Mouse (Mus musculus) forebrain, embryonic 11.5 days (tissue): Measurements from ENCODE around the gene Bach2. TPM values are rescaled to one million over a fixed set of nuclear protein-coding genes. Genes with fewer than 3 reads are reported as not detected.

Experiments used
- ATAC-seq: fragments of 200-750 bp; cut with Nextera tagmentation; replicated peaks from 2 replicates; pipeline ENCODE4 v1.8.0; 2017; ENCODE audit warnings: moderate TSS enrichment; ENCODE audit not compliant: low FRiP score
- DNase-seq: peaks from one replicate; pipeline ENCODE4 v3.0.0-alpha.2; 2017; ENCODE audit warnings: low spot score
- H3K27ac ChIP-seq: fragments of 300-500 bp; sonication (generic); 2 replicates; pipeline ENCODE4 v1.5.1; 2014; ENCODE audit warnings: low read depth, low read length
- H3K27me3 ChIP-seq: fragments of 300-500 bp; sonication (generic); 2 replicates; pipeline ENCODE4 v1.6.1; 2014; ENCODE audit warnings: mild to moderate bottlenecking, low read length, mixed read lengths; ENCODE audit not compliant: control insufficient read depth, insufficient read depth
- H3K36me3 ChIP-seq: fragments of 300-500 bp; sonication (generic); 2 replicates; pipeline ENCODE4 v1.6.1; 2014; ENCODE audit warnings: mild to moderate bottlenecking, low read length, moderate library complexity, mixed read lengths; ENCODE audit not compliant: control insufficient read depth, insufficient read depth
- H3K4me1 ChIP-seq: fragments of 300-500 bp; sonication (generic); replicated peaks from 2 replicates; pipeline ENCODE4 v1.6.1; 2014; ENCODE audit warnings: low read length, mixed read lengths; ENCODE audit not compliant: control insufficient read depth, insufficient read depth
- H3K4me2 ChIP-seq: fragments of 300-500 bp; sonication (generic); 2 replicates; pipeline ENCODE4 v1.6.1; 2014; ENCODE audit warnings: low read depth, mild to moderate bottlenecking, low read length, moderate library complexity, mixed read lengths; ENCODE audit not compliant: severe bottlenecking
- H3K4me3 ChIP-seq: fragments of 300-500 bp; sonication (generic); 2 replicates; pipeline ENCODE4 v1.5.1; 2014; ENCODE audit warnings: low read depth, low read length
- H3K9ac ChIP-seq: fragments of 300-500 bp; sonication (generic); 2 replicates; pipeline ENCODE4 v1.6.1; 2014; ENCODE audit warnings: low read length
- H3K9me3 ChIP-seq: fragments of 300-500 bp; sonication (generic); 2 replicates; pipeline ENCODE4 v1.6.1; 2016; ENCODE audit warnings: low read length, mixed read lengths; ENCODE audit not compliant: control insufficient read depth
- WGBS: fragments of 180-500 bp; shearing (Covaris S2); extraction: QIAGEN DNeasy Blood & Tissue Kit; methylation state at CpG from one replicate; pipeline ENCODE4 v1.1.7; 2014; 5-methylcytosine and 5-hydroxymethylcytosine counted together
- polyA plus RNA-seq: library from polyadenylated mRNA; unstranded; fragments of >200 nt; fragmentation: Nextera tagmentation; extraction: Ambion mirVana; gene quantifications from 2 replicates; pipeline ENCODE4 v1.2.1, GENCODE M21; 2014

Bach2 gene
- polyA plus RNA-seq, 1 experiment from 2014 or later = 16.2 TPM

GRCm38 (mm10) chr4:32564416-32564815, 325.8 kb downstream of the Bach2 start:
- DNase-seq (no peak), ATAC-seq (no peak)
- no peaks in the 10 kb centered on the region for H3K9me3 ChIP-seq
- no peak overlapping the region for H3K4me3 ChIP-seq
- H3K4me2 ChIP-seq = no peak overlapping the region
- H3K9ac ChIP-seq = no peak overlapping the region
- peaks cover 5% of the 10 kb centered on the region; the same call in 1 of the 2 replicates for H3K4me1 ChIP-seq
- no peaks in the 10 kb centered on the region; the same call in 1 of the 2 replicates for H3K36me3 ChIP-seq
- no peak overlapping the region for H3K27ac ChIP-seq
- 94% methylated on average over 7 of the region's 7 CpGs for WGBS
- no peaks in the 10 kb centered on the region for H3K27me3 ChIP-seq

GRCm38 (mm10) chr4:32564918-32565317, 326.3 kb downstream of the Bach2 start:
- H3K27ac ChIP-seq = no peak overlapping the region
- ATAC-seq = no peak
- 92% methylated on average over 8 of the region's 8 CpGs for WGBS

GRCm38 (mm10) chr4:32569054-32569453, 330.4 kb downstream of the Bach2 start:
- no peak overlapping the region for H3K4me3 ChIP-seq
- no peak overlapping the region for H3K4me2 ChIP-seq
- H3K36me3 ChIP-seq = no peaks in the 10 kb centered on the region; the same call in 1 of the 2 replicates
- WGBS = 91% methylated on average over 4 of the region's 4 CpGs
- no peaks in the 10 kb centered on the region for H3K9me3 ChIP-seq
- peaks cover 8% of the 10 kb centered on the region; the same call in 1 of the 2 replicates for H3K4me1 ChIP-seq
- DNase-seq = no peak
- H3K27me3 ChIP-seq = no peaks in the 10 kb centered on the region
- H3K9ac ChIP-seq = no peak overlapping the region
- ATAC-seq = no peak
- H3K27ac ChIP-seq = no peak overlapping the region

More at GRCm38 (mm10) chr4:32564918-32565317, 326.3 kb downstream of the Bach2 start:
- no peak for DNase-seq
- Histone ChIP-seq H3K4me3 (no peak overlapping the region), H3K9me3 (no peaks in the 10 kb centered on the region), H3K36me3 (no peaks in the 10 kb centered on the region; the same call in 1 of the 2 replicates), H3K4me2 (no peak overlapping the region), H3K4me1 (peaks cover 5% of the 10 kb centered on the region; the same call in 1 of the 2 replicates), H3K9ac (no peak overlapping the region), H3K27me3 (no peaks in the 10 kb centered on the region)

- peak; percentile 65 for ATAC-seq
- peak; percentile 72 for DNase-seq
- Histone ChIP-seq H3K27me3 (no peaks in the 10 kb centered on the region), H3K4me1 (peaks cover 8% of the 10 kb centered on the region; the same call in 1 of the 2 replicates), H3K4me3 (no peak overlapping the region), H3K27ac (no peak overlapping the region), H3K9ac (0 out of 2 replicates have a peak overlapping the region, but pooled peaks have one; percentile 1), H3K9me3 (no peaks in the 10 kb centered on the region), H3K4me2 (no peak overlapping the region), H3K36me3 (no peaks in the 10 kb centered on the region)
- 45% methylated on average over 17 of the region's 17 CpGs for WGBS
Observed at GRCm38 (mm10) chr4:32569995-32570938, 331.7 kb downstream of the Bach2 start.

GRCm38 (mm10) chr4:32570939-32571317, 332.3 kb downstream of the Bach2 start:
- H3K4me2 ChIP-seq = no peak overlapping the region
- H3K9me3 ChIP-seq = no peaks in the 10 kb centered on the region
- H3K4me1 ChIP-seq = peaks cover 8% of the 10 kb centered on the region; the same call in 1 of the 2 replicates
- DNase-seq = no peak
- no peak overlapping the region for H3K27ac ChIP-seq
- 76% methylated on average over 8 of the region's 8 CpGs for WGBS
- no peaks in the 10 kb centered on the region for H3K36me3 ChIP-seq
- H3K4me3 ChIP-seq = no peak overlapping the region
- no peaks in the 10 kb centered on the region for H3K27me3 ChIP-seq
- ATAC-seq = no peak
- no peak overlapping the region; the same call in 1 of the 2 replicates for H3K9ac ChIP-seq

GRCm38 (mm10) chr4:32571441-32571840, 332.8 kb downstream of the Bach2 start:
- Histone ChIP-seq H3K9ac (no peak overlapping the region), H3K36me3 (no peaks in the 10 kb centered on the region), H3K4me2 (no peak overlapping the region), H3K27me3 (no peaks in the 10 kb centered on the region), H3K27ac (no peak overlapping the region), H3K9me3 (no peaks in the 10 kb centered on the region), H3K4me1 (peaks cover 8% of the 10 kb centered on the region; the same call in 1 of the 2 replicates), H3K4me3 (no peak overlapping the region)
- 76% methylated on average over 3 of the region's 3 CpGs for WGBS
- no peak for DNase-seq
- ATAC-seq = no peak

GRCm38 (mm10) chr4:32572118-32572517, 333.5 kb downstream of the Bach2 start:
- 61% methylated on average over 1 of the region's 1 CpGs for WGBS
- no peak overlapping the region for H3K9ac ChIP-seq
- no peaks in the 10 kb centered on the region for H3K36me3 ChIP-seq
- peak; percentile 61 for ATAC-seq
- H3K4me2 ChIP-seq = no peak overlapping the region
- no peaks in the 10 kb centered on the region for H3K9me3 ChIP-seq
- H3K27ac ChIP-seq = no peak overlapping the region
- peaks cover 8% of the 10 kb centered on the region; the same call in 1 of the 2 replicates for H3K4me1 ChIP-seq
- H3K4me3 ChIP-seq = no peak overlapping the region
- no peaks in the 10 kb centered on the region for H3K27me3 ChIP-seq
- DNase-seq = no peak

GRCm38 (mm10) chr4:32573586-32573985, 335.0 kb downstream of the Bach2 start:
- Histone ChIP-seq H3K27ac (no peak overlapping the region), H3K4me1 (peaks cover 8% of the 10 kb centered on the region; the same call in 1 of the 2 replicates), H3K4me2 (no peak overlapping the region), H3K9ac (no peak overlapping the region), H3K4me3 (no peak overlapping the region), H3K36me3 (no peaks in the 10 kb centered on the region), H3K27me3 (no peaks in the 10 kb centered on the region), H3K9me3 (no peaks in the 10 kb centered on the region)
- ATAC-seq (no peak), DNase-seq (no peak)
- WGBS = 91% methylated on average over 5 of the region's 5 CpGs
